Mouse (Mus musculus): ENCODE results near the gene Mmd. TPM values are rescaled to one million over a fixed set of nuclear protein-coding genes. Genes with fewer than 3 reads are reported as not detected.

Gene Mmd
- total and polyA plus RNA-seq, 2 experiments from 2014 or later, result 58.7 to 62.6 TPM

- peak overlapping the region; percentile 39 for H3K27ac ChIP-seq (ENCODE audit: low read depth)
Measured at GRCm38 (mm10) chr11:90224914-90225470, 24.3 kb upstream of the Mmd start.

DNA sequence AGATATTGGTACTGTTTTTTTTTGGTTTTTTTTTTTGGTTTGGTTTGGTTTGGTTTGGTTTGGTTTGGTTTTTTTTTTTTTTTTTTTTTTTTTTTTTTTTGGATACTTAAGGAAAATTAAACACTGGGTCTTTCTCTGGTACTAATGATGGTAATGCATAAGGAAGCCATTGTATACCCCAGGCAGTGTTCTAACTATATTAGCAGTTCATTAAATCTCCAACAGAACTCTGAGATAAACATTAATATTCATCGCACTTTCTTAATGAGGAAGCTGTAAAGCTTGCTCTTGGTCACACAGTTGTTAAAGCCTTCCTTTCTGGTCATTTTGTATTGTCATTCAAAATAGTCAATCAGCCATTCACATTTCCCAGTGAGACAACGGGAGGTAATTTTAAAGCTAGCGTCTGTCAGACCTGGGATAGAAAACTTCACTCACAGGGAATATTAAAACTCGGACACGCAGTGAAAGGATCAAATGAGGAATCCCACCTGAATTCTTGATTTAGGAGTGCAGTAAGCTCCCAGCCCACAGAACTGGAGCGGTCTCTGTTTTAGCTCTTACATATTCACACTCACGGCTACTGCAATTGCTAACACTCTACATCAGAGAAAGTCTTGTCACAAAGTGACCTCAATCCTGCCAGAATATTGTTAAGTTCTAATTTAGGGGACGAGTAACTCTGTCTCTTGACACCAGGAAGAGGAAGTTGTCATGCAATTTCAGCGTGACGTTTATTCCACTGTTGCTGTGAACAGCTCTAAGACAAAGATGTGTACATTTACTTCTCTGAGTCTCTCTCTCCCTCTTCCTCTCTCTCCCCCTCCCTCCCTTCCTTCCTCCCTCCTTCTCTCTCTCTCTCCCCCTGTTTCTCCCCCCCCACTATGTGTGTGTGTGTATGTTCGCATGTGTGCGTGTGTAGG is 22.0 kb upstream of the Mmd start:
- Histone ChIP-seq H3K4me1 (ENCODE audit: control insufficient read depth, insufficient read depth) (peaks cover 12% of the 10 kb centered on the region), H3K4me3 (ENCODE audit: low read depth, low read length) (no peak overlapping the region), H3K4me2 (ENCODE audit: low read depth, low read length) (no peak overlapping the region), H3K27ac (ENCODE audit: low read depth) (no peak overlapping the region), H3K9me3 (replicated peaks; ENCODE audit: control insufficient read depth, low read length) (no peaks in the 10 kb centered on the region), H3K36me3 (replicated peaks; ENCODE audit: control insufficient read depth, insufficient read depth, low read length) (no peaks in the 10 kb centered on the region), H3K27me3 (ENCODE audit: control insufficient read depth, insufficient read depth, low read length) (no peaks in the 10 kb centered on the region), H3K9ac (replicated peaks; ENCODE audit: low read depth, low read length) (no peak overlapping the region)
- no peak for ATAC-seq (ENCODE audit: insufficient read depth, low read depth)
- no peak for TF ChIP-seq EP300 (IDR thresholded peaks at IDR 0.05; ENCODE audit: low read depth)
- no peak for TF ChIP-seq CTCF (IDR thresholded peaks at IDR 0.05; ENCODE audit: low read depth)
- 65% methylated on average over 12 of the region's 12 CpGs for WGBS
- no peak for DNase-seq (ENCODE audit: low spot score)

More at GRCm38 (mm10) chr11:90224914-90225470, 24.3 kb upstream of the Mmd start:
- no peak overlapping the region for H3K4me2 ChIP-seq (ENCODE audit: low read depth, low read length)
- WGBS, result 19% methylated on average over 11 of the region's 11 CpGs
- no peak overlapping the region for H3K9ac ChIP-seq (replicated peaks; ENCODE audit: low read depth, low read length)
- no peaks in the 10 kb centered on the region for H3K27me3 ChIP-seq (ENCODE audit: control insufficient read depth, insufficient read depth, low read length)
- no peak overlapping the region for H3K4me3 ChIP-seq (ENCODE audit: low read depth, low read length)
- DNase-seq (ENCODE audit: low spot score) (peak; percentile 38), ATAC-seq (ENCODE audit: insufficient read depth, low read depth) (0 out of 2 replicates have a peak, but pooled peaks have one; percentile 49)
- peaks cover 3% of the 10 kb centered on the region for H3K4me1 ChIP-seq (ENCODE audit: control insufficient read depth, insufficient read depth)
- TF ChIP-seq EP300 (IDR thresholded peaks at IDR 0.05; ENCODE audit: low read depth) (no peak), CTCF (IDR thresholded peaks at IDR 0.05; ENCODE audit: low read depth) (no peak)
- no peaks in the 10 kb centered on the region for H3K36me3 ChIP-seq (replicated peaks; ENCODE audit: control insufficient read depth, insufficient read depth, low read length)
- H3K9me3 ChIP-seq (replicated peaks; ENCODE audit: control insufficient read depth, low read length), result no peaks in the 10 kb centered on the region

DNA sequence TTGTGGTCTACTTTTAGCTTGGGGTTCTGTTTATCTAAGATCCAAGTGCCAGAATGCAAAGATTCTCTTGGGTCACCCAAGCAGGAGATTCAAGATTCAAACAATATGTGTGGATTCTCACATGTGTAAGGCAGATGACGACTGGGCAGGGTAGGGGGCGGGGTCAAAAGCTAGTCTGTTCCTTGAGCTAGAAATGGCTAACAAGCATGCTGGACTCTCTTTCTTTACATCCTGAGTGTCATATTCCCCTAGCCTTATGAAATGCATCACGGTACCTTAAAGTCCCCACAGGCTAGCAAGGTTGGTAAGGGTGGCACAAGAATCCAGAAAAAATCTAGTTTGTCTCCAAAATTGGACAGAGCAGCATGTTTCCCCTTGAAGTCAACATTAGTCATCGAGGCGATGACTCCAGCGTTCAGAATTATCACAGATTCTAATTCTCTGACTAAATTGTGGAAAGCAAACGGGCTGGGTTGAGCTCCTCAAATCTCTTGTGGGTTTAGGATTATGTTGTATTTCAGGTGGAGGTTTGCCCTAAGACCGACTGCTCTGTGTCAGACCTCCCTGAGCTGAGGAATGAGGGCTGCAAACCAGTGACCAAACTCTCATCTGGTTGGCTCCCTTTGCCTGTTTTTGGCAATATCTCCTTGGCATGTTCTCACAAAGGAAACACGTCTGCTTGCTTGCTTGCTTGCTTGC is 20.9 kb upstream of the Mmd start:
- no peaks in the 10 kb centered on the region for H3K27me3 ChIP-seq (ENCODE audit: control insufficient read depth, insufficient read depth, low read length)
- WGBS, result 81% methylated on average over 9 of the region's 9 CpGs
- no peak overlapping the region for H3K4me2 ChIP-seq (ENCODE audit: low read depth, low read length)
- H3K27ac ChIP-seq (ENCODE audit: low read depth), result no peak overlapping the region
- no peak for DNase-seq (ENCODE audit: low spot score)
- no peak for ATAC-seq (ENCODE audit: insufficient read depth, low read depth)
- no peak overlapping the region for H3K4me3 ChIP-seq (ENCODE audit: low read depth, low read length)
- no peak overlapping the region for H3K9ac ChIP-seq (replicated peaks; ENCODE audit: low read depth, low read length)
- H3K36me3 ChIP-seq (replicated peaks; ENCODE audit: control insufficient read depth, insufficient read depth, low read length), result no peaks in the 10 kb centered on the region
- no peaks in the 10 kb centered on the region for H3K9me3 ChIP-seq (replicated peaks; ENCODE audit: control insufficient read depth, low read length)
- TF ChIP-seq CTCF (IDR thresholded peaks at IDR 0.05; ENCODE audit: low read depth) (no peak), EP300 (IDR thresholded peaks at IDR 0.05; ENCODE audit: low read depth) (no peak)
- peaks cover 12% of the 10 kb centered on the region for H3K4me1 ChIP-seq (ENCODE audit: control insufficient read depth, insufficient read depth)

DNA sequence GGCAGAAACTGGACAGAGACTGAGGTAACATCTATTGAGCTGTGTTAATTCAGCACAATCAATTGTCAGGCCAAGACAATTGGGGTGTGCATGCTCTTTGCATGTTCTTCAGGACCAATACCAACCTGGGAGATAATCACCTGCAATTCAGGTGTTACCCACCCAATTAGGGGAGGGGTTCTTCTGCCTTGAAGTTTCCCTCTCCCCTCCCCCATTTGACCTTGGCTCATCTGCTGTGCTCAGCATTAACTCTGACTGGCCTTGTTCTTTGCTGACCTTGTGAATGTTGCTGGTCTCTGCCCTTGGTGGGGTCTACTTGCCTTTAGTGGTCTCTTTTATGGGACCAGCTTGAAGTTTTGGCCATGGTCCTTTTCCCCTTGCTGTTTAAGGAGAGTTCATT is 19.5 kb upstream of the Mmd start:
- ATAC-seq (ENCODE audit: insufficient read depth, low read depth) (no peak), DNase-seq (ENCODE audit: low spot score) (no peak)
- Histone ChIP-seq H3K27me3 (ENCODE audit: control insufficient read depth, insufficient read depth, low read length) (no peaks in the 10 kb centered on the region), H3K27ac (ENCODE audit: low read depth) (peak overlapping the region; percentile 61; the same call in 1 of the 2 replicates), H3K36me3 (replicated peaks; ENCODE audit: control insufficient read depth, insufficient read depth, low read length) (no peaks in the 10 kb centered on the region), H3K4me2 (ENCODE audit: low read depth, low read length) (no peak overlapping the region), H3K9ac (replicated peaks; ENCODE audit: low read depth, low read length) (no peak overlapping the region), H3K4me3 (ENCODE audit: low read depth, low read length) (no peak overlapping the region), H3K9me3 (replicated peaks; ENCODE audit: control insufficient read depth, low read length) (no peaks in the 10 kb centered on the region), H3K4me1 (ENCODE audit: control insufficient read depth, insufficient read depth) (peaks cover 12% of the 10 kb centered on the region)
- no peak for TF ChIP-seq CTCF (IDR thresholded peaks at IDR 0.05; ENCODE audit: low read depth)
- no peak for TF ChIP-seq EP300 (IDR thresholded peaks at IDR 0.05; ENCODE audit: low read depth)

- Histone ChIP-seq H3K4me2 (ENCODE audit: low read depth, low read length) (peak overlapping the region; percentile 23; the same call in 1 of the 2 replicates), H3K4me3 (ENCODE audit: low read depth, low read length) (no peak overlapping the region)
- WGBS, result 48% methylated on average over 2 of the region's 2 CpGs
Measured at GRCm38 (mm10) chr11:90230671-90231070, 18.6 kb upstream of the Mmd start.

More at GRCm38 (mm10) chr11:90230671-90231070, 18.6 kb upstream of the Mmd start:
- Histone ChIP-seq H3K9ac (replicated peaks; ENCODE audit: low read depth, low read length) (no peak overlapping the region), H3K27ac (ENCODE audit: low read depth) (peak overlapping the region; percentile 61), H3K36me3 (replicated peaks; ENCODE audit: control insufficient read depth, insufficient read depth, low read length) (no peaks in the 10 kb centered on the region), H3K27me3 (ENCODE audit: control insufficient read depth, insufficient read depth, low read length) (no peaks in the 10 kb centered on the region), H3K9me3 (replicated peaks; ENCODE audit: control insufficient read depth, low read length) (no peaks in the 10 kb centered on the region), H3K4me1 (ENCODE audit: control insufficient read depth, insufficient read depth) (peaks cover 12% of the 10 kb centered on the region)
- no peak for DNase-seq (ENCODE audit: low spot score)
- TF ChIP-seq CTCF (IDR thresholded peaks at IDR 0.05; ENCODE audit: low read depth), result no peak
- no peak for ATAC-seq (ENCODE audit: insufficient read depth, low read depth)
